Mouse (Mus musculus) megakaryocyte, embryonic 14.5 days (primary cell): ENCODE data around the gene Hacd1. TPM values are rescaled to one million over a fixed set of nuclear protein-coding genes. Genes with fewer than 3 reads are reported as not detected.
"Not testable (repeated sequence)": the region's sequence is repeated elsewhere in the genome, so short reads cannot be mapped to it uniquely, and the experiment has no call there.

Experiments used
- H3K27me3 ChIP-seq: replicated peaks from 2 replicates; pipeline ENCODE3; 2012; ENCODE audit warnings: inconsistent platforms
- H3K36me3 ChIP-seq: replicated peaks from 2 replicates; pipeline ENCODE3; 2012; ENCODE audit warnings: low read length, inconsistent platforms, mixed read lengths
- H3K4me1 ChIP-seq: 2 replicates; pipeline ENCODE4 v1.6.1; 2012; ENCODE audit warnings: inconsistent platforms
- H3K4me3 ChIP-seq: replicated peaks from 2 replicates; pipeline ENCODE3; 2012; ENCODE audit warnings: moderate library complexity, mild to moderate bottlenecking, inconsistent platforms
- H3K9me3 ChIP-seq: 2 replicates; pipeline ENCODE4 v1.6.1; 2012; ENCODE audit warnings: inconsistent platforms
- FLI1 ChIP-seq: IDR thresholded peaks from 2 replicates; pipeline ENCODE4 v1.6.1; 2012; ENCODE audit warnings: low read length, inconsistent platforms, mixed read lengths
- GATA1 ChIP-seq: IDR thresholded peaks from 3 replicates; pipeline ENCODE4 v1.6.1; 2012; ENCODE audit warnings: mixed read lengths, low read length, inconsistent platforms, borderline replicate concordance
- polyA plus RNA-seq: library from polyadenylated mRNA; stranded (reverse); fragments of >175 nt; gene quantifications from 2 replicates; pipeline ENCODE4 v1.2.3, GENCODE M21; 2012; ENCODE audit warnings: low replicate concordance; ENCODE audit not compliant: insufficient read depth

Gene Hacd1
- 101 and 115 TPM in 2 replicates for polyA plus RNA-seq

GRCm38 (mm10) chr2:14055566-14056331 is at the start of gene Hacd1:
Gene Hacd1, minus strand, starts transcription at chr2:14056135.
- TF ChIP-seq GATA1 (no peak), FLI1 (no peak)
- Histone ChIP-seq H3K4me1 (peaks cover 36% of the 10 kb centered on the region), H3K27me3 (no peaks in the 10 kb centered on the region), H3K36me3 (peaks cover 6% of the 10 kb centered on the region), H3K4me3 (peak within 1 kb of the TSS; percentile 98), H3K9me3 (no peaks in the 10 kb centered on the region)

GRCm38 (mm10) chr2:14103924-14104323 is 48.0 kb upstream of the Hacd1 start:
- TF ChIP-seq FLI1 (no peak), GATA1 (no peak)
- H3K27me3 ChIP-seq, result no peaks in the 10 kb centered on the region
- H3K36me3 ChIP-seq, result peaks cover 41% of the 10 kb centered on the region
- no peaks in the 10 kb centered on the region for H3K9me3 ChIP-seq
- H3K4me1 ChIP-seq, result peaks cover 11% of the 10 kb centered on the region
- H3K4me3 ChIP-seq, result no peak overlapping the region

- Histone ChIP-seq H3K27me3 (no peaks in the 10 kb centered on the region), H3K4me3 (no peak overlapping the region), H3K36me3 (peaks cover 39% of the 10 kb centered on the region), H3K4me1 (peaks cover 12% of the 10 kb centered on the region), H3K9me3 (no peaks in the 10 kb centered on the region)
- TF ChIP-seq FLI1 (no peak), GATA1 (no peak)
These were observed 46.7 kb upstream of the Hacd1 start for GRCm38 (mm10) chr2:14102603-14103002.

GRCm38 (mm10) chr2:14100533-14100932 is 44.6 kb upstream of the Hacd1 start:
- TF ChIP-seq FLI1 (no peak), GATA1 (no peak)
- Histone ChIP-seq H3K4me1 (peaks cover 15% of the 10 kb centered on the region), H3K36me3 (peaks cover 47% of the 10 kb centered on the region), H3K9me3 (peaks cover 5% of the 10 kb centered on the region), H3K27me3 (no peaks in the 10 kb centered on the region), H3K4me3 (no peak overlapping the region)

GRCm38 (mm10) chr2:14078527-14078926 is 22.6 kb upstream of the Hacd1 start:
- not testable (repeated sequence) for H3K9me3 ChIP-seq, H3K4me3 ChIP-seq, H3K27me3 ChIP-seq, H3K36me3 ChIP-seq
- peaks cover 19% of the 10 kb centered on the region; the same call in 1 of the 2 replicates for H3K4me1 ChIP-seq

GRCm38 (mm10) chr2:14074221-14074901 is 18.4 kb upstream of the Hacd1 start:
- TF ChIP-seq FLI1 (no peak), GATA1 (no peak)
- Histone ChIP-seq H3K36me3 (no peaks in the 10 kb centered on the region), H3K9me3 (no peaks in the 10 kb centered on the region), H3K4me1 (peaks cover 39% of the 10 kb centered on the region), H3K4me3 (peak overlapping the region; percentile 99), H3K27me3 (no peaks in the 10 kb centered on the region)

GRCm38 (mm10) chr2:14073362-14074220 is 17.7 kb upstream of the Hacd1 start, which contains the start of gene Stam:
Gene Stam, plus strand, starts transcription at chr2:14074098.
- Histone ChIP-seq H3K27me3 (no peaks in the 10 kb centered on the region), H3K9me3 (no peaks in the 10 kb centered on the region), H3K4me3 (peak within 1 kb of the TSS; percentile 99), H3K36me3 (no peaks in the 10 kb centered on the region), H3K4me1 (peaks cover 47% of the 10 kb centered on the region)
- no peak for TF ChIP-seq GATA1
- TF ChIP-seq FLI1, result no peak

GRCm38 (mm10) chr2:14073008-14073361 is 17.1 kb upstream of the Hacd1 start:
- no peaks in the 10 kb centered on the region for H3K36me3 ChIP-seq
- peak overlapping the region; percentile 99 for H3K4me3 ChIP-seq
- TF ChIP-seq FLI1 (no peak), GATA1 (no peak)
- H3K27me3 ChIP-seq, result no peaks in the 10 kb centered on the region
- no peaks in the 10 kb centered on the region for H3K9me3 ChIP-seq
- peaks cover 47% of the 10 kb centered on the region for H3K4me1 ChIP-seq

- H3K27me3 ChIP-seq, result no peaks in the 10 kb centered on the region
- TF ChIP-seq GATA1, result no peak
- no peak for TF ChIP-seq FLI1
- no peak overlapping the region for H3K4me3 ChIP-seq
- no peaks in the 10 kb centered on the region for H3K36me3 ChIP-seq
- H3K9me3 ChIP-seq, result no peaks in the 10 kb centered on the region
- peaks cover 44% of the 10 kb centered on the region for H3K4me1 ChIP-seq
These were observed 14.5 kb upstream of the Hacd1 start for GRCm38 (mm10) chr2:14070466-14070865.
